Mouse (Mus musculus): ENCODE data around the gene Phlda2. TPM values are rescaled to one million over a fixed set of nuclear protein-coding genes. Genes with fewer than 3 reads are reported as not detected.

The Phlda2 gene
- polyA plus RNA-seq, 1 experiment from 2014 or later, result 1.2 TPM

Other genes starting within 250 kb of the Phlda2 start
- 372 and 435 TPM in 2 replicates for gene Cdkn1c, start 42.1 kb downstream of the Phlda2 start, polyA plus RNA-seq (2014; fragmentation: Nextera tagmentation; extraction: Ambion mirVana)
- gene Slc22a18, start 29.4 kb downstream of the Phlda2 start, polyA plus RNA-seq (2014; fragmentation: Nextera tagmentation; extraction: Ambion mirVana), result 0.20 and 0.29 TPM in 2 replicates
- 214 and 239 TPM in 2 replicates for gene Nap1l4, start 46.0 kb upstream of the Phlda2 start, polyA plus RNA-seq (2014; fragmentation: Nextera tagmentation; extraction: Ambion mirVana)
- 72.6 and 83.1 TPM in 2 replicates for gene Cars, start 96.9 kb upstream of the Phlda2 start, polyA plus RNA-seq (2014; fragmentation: Nextera tagmentation; extraction: Ambion mirVana)
- gene Tnfrsf26, start 125.6 kb upstream of the Phlda2 start, polyA plus RNA-seq (2014; fragmentation: Nextera tagmentation; extraction: Ambion mirVana), result 0.17 and 0.48 TPM in 2 replicates
- gene Tnfrsf22, start 146.5 kb upstream of the Phlda2 start, polyA plus RNA-seq (2014; fragmentation: Nextera tagmentation; extraction: Ambion mirVana), result 8.1 and 9.8 TPM in 2 replicates
- gene Tnfrsf23, start 182.7 kb upstream of the Phlda2 start, polyA plus RNA-seq (2014; fragmentation: Nextera tagmentation; extraction: Ambion mirVana), result not detected in 2 replicates